Mouse (Mus musculus) megakaryocyte, embryonic 14.5 days (primary cell): Measurements from ENCODE around the gene Ston1.

Experiments
- FLI1 ChIP-seq: IDR thresholded peaks from 2 replicates; pipeline ENCODE4 v1.6.1; 2012; ENCODE audit warnings: low read length, inconsistent platforms, mixed read lengths
- GATA1 ChIP-seq: IDR thresholded peaks from 3 replicates; pipeline ENCODE4 v1.6.1; 2012; ENCODE audit warnings: mixed read lengths, low read length, inconsistent platforms, borderline replicate concordance

- no peak for TF ChIP-seq GATA1
- TF ChIP-seq FLI1: no peak
These were observed 39.1 kb downstream of the Ston1 start for GRCm38 (mm10) chr17:88636587-88636986.
